Mouse (Mus musculus): ENCODE results near the gene Mthfd1l. TPM values are rescaled to one million over a fixed set of nuclear protein-coding genes. Genes with fewer than 3 reads are reported as not detected.

Mthfd1l gene
- total and polyA plus RNA-seq, 2 experiments from 2014 or later, result 7.4 to 10.7 TPM

- 76% methylated on average over 19 of the region's 19 CpGs for WGBS
- Histone ChIP-seq H3K9ac (replicated peaks; ENCODE audit: low read length) (no peak overlapping the region), H3K9me3 (ENCODE audit: low read length) (no peaks in the 10 kb centered on the region), H3K27ac (no peak overlapping the region), H3K36me3 (ENCODE audit: insufficient read depth, low read length) (no peaks in the 10 kb centered on the region), H3K27me3 (ENCODE audit: insufficient read depth, low read length) (no peaks in the 10 kb centered on the region), H3K4me2 (ENCODE audit: low read depth, low read length) (no peak overlapping the region), H3K4me1 (ENCODE audit: insufficient read depth, low read length) (peaks cover 5% of the 10 kb centered on the region; the same call in 1 of the 2 replicates), H3K4me3 (ENCODE audit: low read length) (no peak overlapping the region)
- TF ChIP-seq CTCF (IDR thresholded peaks at IDR 0.05; ENCODE audit: low read depth), result no peak
- no peak for ATAC-seq
- DNase-seq (ENCODE audit: low spot score), result no peak
Measured at GRCm38 (mm10) chr10:4111095-4111794, 138.3 kb downstream of the Mthfd1l start.

GRCm38 (mm10) chr10:4111795-4112139, 138.8 kb downstream of the Mthfd1l start:
- 61% methylated on average over 8 of the region's 8 CpGs for WGBS
- no peak for TF ChIP-seq CTCF (IDR thresholded peaks at IDR 0.05; ENCODE audit: low read depth)
- no peaks in the 10 kb centered on the region for H3K27me3 ChIP-seq (ENCODE audit: insufficient read depth, low read length)

GRCm38 (mm10) chr10:4112611-4113327, 139.9 kb downstream of the Mthfd1l start:
- Histone ChIP-seq H3K9me3 (ENCODE audit: low read length) (no peaks in the 10 kb centered on the region), H3K4me3 (ENCODE audit: low read length) (no peak overlapping the region), H3K27me3 (ENCODE audit: insufficient read depth, low read length) (no peaks in the 10 kb centered on the region), H3K36me3 (ENCODE audit: insufficient read depth, low read length) (no peaks in the 10 kb centered on the region), H3K4me1 (ENCODE audit: insufficient read depth, low read length) (peaks cover 3% of the 10 kb centered on the region; the same call in 1 of the 2 replicates), H3K4me2 (ENCODE audit: low read depth, low read length) (0 out of 2 replicates have a peak overlapping the region, but pooled peaks have one; percentile 18), H3K27ac (peak overlapping the region; percentile 15; the same call in 1 of the 2 replicates), H3K9ac (replicated peaks; ENCODE audit: low read length) (no peak overlapping the region)
- no peak for TF ChIP-seq CTCF (IDR thresholded peaks at IDR 0.05; ENCODE audit: low read depth)
- ATAC-seq (0 out of 2 replicates have a peak, but pooled peaks have one; percentile 33), DNase-seq (ENCODE audit: low spot score) (peak; percentile 31)
- WGBS, result 33% methylated on average over 17 of the region's 17 CpGs

More at GRCm38 (mm10) chr10:4111795-4112139, 138.8 kb downstream of the Mthfd1l start:
- Histone ChIP-seq H3K9ac (replicated peaks; ENCODE audit: low read length) (no peak overlapping the region), H3K27ac (no peak overlapping the region), H3K4me1 (ENCODE audit: insufficient read depth, low read length) (peaks cover 3% of the 10 kb centered on the region; the same call in 1 of the 2 replicates), H3K36me3 (ENCODE audit: insufficient read depth, low read length) (no peaks in the 10 kb centered on the region), H3K9me3 (ENCODE audit: low read length) (no peaks in the 10 kb centered on the region), H3K4me2 (ENCODE audit: low read depth, low read length) (no peak overlapping the region), H3K4me3 (ENCODE audit: low read length) (no peak overlapping the region)
- ATAC-seq, result no peak
- no peak for DNase-seq (ENCODE audit: low spot score)

- 74% methylated on average over 5 of the region's 5 CpGs for WGBS
- Histone ChIP-seq H3K27ac (peak overlapping the region; percentile 15; the same call in 1 of the 2 replicates), H3K9ac (replicated peaks; ENCODE audit: low read length) (no peak overlapping the region), H3K4me3 (ENCODE audit: low read length) (no peak overlapping the region), H3K27me3 (ENCODE audit: insufficient read depth, low read length) (no peaks in the 10 kb centered on the region), H3K9me3 (ENCODE audit: low read length) (no peaks in the 10 kb centered on the region), H3K4me1 (ENCODE audit: insufficient read depth, low read length) (peaks cover 3% of the 10 kb centered on the region; the same call in 1 of the 2 replicates), H3K36me3 (ENCODE audit: insufficient read depth, low read length) (no peaks in the 10 kb centered on the region), H3K4me2 (ENCODE audit: low read depth, low read length) (0 out of 2 replicates have a peak overlapping the region, but pooled peaks have one; percentile 18)
- DNase-seq (ENCODE audit: low spot score), result peak; percentile 15
- peak; percentile 30; the same call in 1 of the 2 replicates for ATAC-seq
- TF ChIP-seq CTCF (IDR thresholded peaks at IDR 0.05; ENCODE audit: low read depth), result no peak
Measured at GRCm38 (mm10) chr10:4113328-4113658, 140.4 kb downstream of the Mthfd1l start.

- Histone ChIP-seq H3K9me3 (ENCODE audit: low read length) (no peaks in the 10 kb centered on the region), H3K9ac (replicated peaks; ENCODE audit: low read length) (no peak overlapping the region), H3K4me2 (ENCODE audit: low read depth, low read length) (no peak overlapping the region), H3K4me3 (ENCODE audit: low read length) (no peak overlapping the region), H3K36me3 (ENCODE audit: insufficient read depth, low read length) (no peaks in the 10 kb centered on the region), H3K27me3 (ENCODE audit: insufficient read depth, low read length) (no peaks in the 10 kb centered on the region), H3K27ac (no peak overlapping the region), H3K4me1 (ENCODE audit: insufficient read depth, low read length) (peaks cover 3% of the 10 kb centered on the region; the same call in 1 of the 2 replicates)
- ATAC-seq (no peak), DNase-seq (ENCODE audit: low spot score) (no peak)
- no peak for TF ChIP-seq CTCF (IDR thresholded peaks at IDR 0.05; ENCODE audit: low read depth)
Measured at GRCm38 (mm10) chr10:4116653-4117052, 143.7 kb downstream of the Mthfd1l start.

GRCm38 (mm10) chr10:4117091-4117490, 144.2 kb downstream of the Mthfd1l start:
- Histone ChIP-seq H3K27ac (no peak overlapping the region), H3K4me2 (ENCODE audit: low read depth, low read length) (no peak overlapping the region), H3K9ac (replicated peaks; ENCODE audit: low read length) (no peak overlapping the region), H3K9me3 (ENCODE audit: low read length) (no peaks in the 10 kb centered on the region), H3K36me3 (ENCODE audit: insufficient read depth, low read length) (no peaks in the 10 kb centered on the region), H3K27me3 (ENCODE audit: insufficient read depth, low read length) (no peaks in the 10 kb centered on the region), H3K4me1 (ENCODE audit: insufficient read depth, low read length) (peaks cover 3% of the 10 kb centered on the region; the same call in 1 of the 2 replicates), H3K4me3 (ENCODE audit: low read length) (no peak overlapping the region)
- WGBS, result 51% methylated on average over 7 of the region's 7 CpGs
- no peak for TF ChIP-seq CTCF (IDR thresholded peaks at IDR 0.05; ENCODE audit: low read depth)
- no peak for DNase-seq (ENCODE audit: low spot score)
- no peak for ATAC-seq
